Mouse (Mus musculus): Measurements from ENCODE around the gene Topaz1.
"Not testable (repeated sequence)": the region's sequence is repeated elsewhere in the genome, so short reads cannot be mapped to it uniquely, and the experiment has no call there.

DNA sequence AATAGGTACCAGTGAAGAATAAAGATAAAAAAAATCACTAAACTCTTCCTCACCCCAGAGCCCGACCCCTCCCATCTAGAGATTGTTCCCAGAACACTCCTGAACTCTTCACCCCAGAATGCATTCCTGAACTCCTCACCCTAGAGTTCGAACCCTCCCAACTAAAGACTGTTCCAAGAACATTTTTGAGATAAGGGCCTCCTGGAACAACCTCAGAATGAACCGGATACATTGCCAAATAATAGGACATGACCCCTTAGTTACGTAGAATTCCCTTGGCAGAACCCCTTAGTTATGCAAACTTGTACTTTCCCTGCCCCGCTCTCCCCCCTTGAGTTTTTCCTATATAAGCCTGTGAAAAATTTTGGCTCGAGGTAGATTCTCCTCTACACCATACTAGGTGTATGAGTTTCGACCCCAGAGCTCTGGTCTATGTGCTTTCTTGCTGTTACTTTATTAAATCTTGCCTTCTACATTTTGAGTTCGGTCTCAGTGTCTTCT, 100.7 kb downstream of the Topaz1 start:
- TF ChIP-seq POLR2A (IDR thresholded peaks at IDR 0.05; ENCODE audit: extremely low read depth, insufficient read depth, low read length); CTCF (IDR thresholded peaks at IDR 0.05; ENCODE audit: low read depth, low read length): not testable (repeated sequence)
